Mouse (Mus musculus): ENCODE results near the gene Wasf2. TPM values are rescaled to one million over a fixed set of nuclear protein-coding genes. Genes with fewer than 3 reads are reported as not detected.

Wasf2 gene
- polyA plus RNA-seq, 1 experiment = 97.6 TPM

GRCm38 (mm10) chr4:133211751-133212561 lies 81.7 kb downstream of the Wasf2 start, which contains the start of the genes Cd164l2 and Gpr3:
Gene Cd164l2, plus strand, starts transcription at chr4:133212131.
Gene Gpr3, minus strand, starts transcription at chr4:133212536.
- Histone ChIP-seq H3K27ac (ENCODE audit: insufficient read depth, low read depth, low read length) (no peak within 1 kb of the TSS), H3K36me3 (ENCODE audit: control insufficient read depth, insufficient read depth, low read length) (no peaks in the 10 kb centered on the region), H3K27me3 (ENCODE audit: control insufficient read depth, insufficient read depth, low read length) (peaks cover 2% of the 10 kb centered on the region; the same call in 1 of the 2 replicates), H3K4me3 (ENCODE audit: low read depth, low read length) (peak within 1 kb of the TSS; percentile 70), H3K4me1 (ENCODE audit: control insufficient read depth, insufficient read depth, insufficient read length, low read length) (peaks cover 11% of the 10 kb centered on the region)
- no peak for TF ChIP-seq POLR2A (IDR thresholded peaks at IDR 0.05; ENCODE audit: low read depth, low read length)
- no peak for TF ChIP-seq CTCF (IDR thresholded peaks at IDR 0.05; ENCODE audit: extremely low read depth, insufficient read length, insufficient replicate concordance, low read depth, low read length)
- 4% methylated on average over 48 of the region's 52 CpGs for WGBS

- WGBS = 2% methylated on average over 44 of the region's 44 CpGs
- Histone ChIP-seq H3K4me1 (ENCODE audit: control insufficient read depth, insufficient read depth, insufficient read length, low read length) (peaks cover 11% of the 10 kb centered on the region), H3K36me3 (ENCODE audit: control insufficient read depth, insufficient read depth, low read length) (no peaks in the 10 kb centered on the region), H3K27ac (ENCODE audit: insufficient read depth, low read depth, low read length) (no peak overlapping the region), H3K27me3 (ENCODE audit: control insufficient read depth, insufficient read depth, low read length) (peaks cover 2% of the 10 kb centered on the region; the same call in 1 of the 2 replicates), H3K4me3 (ENCODE audit: low read depth, low read length) (peak overlapping the region; percentile 70)
- TF ChIP-seq POLR2A (IDR thresholded peaks at IDR 0.05; ENCODE audit: low read depth, low read length) (no peak), CTCF (IDR thresholded peaks at IDR 0.05; ENCODE audit: extremely low read depth, insufficient read length, insufficient replicate concordance, low read depth, low read length) (peak; percentile 28; the same call in 1 of the 2 replicates)
Measured at GRCm38 (mm10) chr4:133212562-133213267, 82.4 kb downstream of the Wasf2 start.

- peaks cover 11% of the 10 kb centered on the region for H3K4me1 ChIP-seq (ENCODE audit: control insufficient read depth, insufficient read depth, insufficient read length, low read length)
- peaks cover 2% of the 10 kb centered on the region; the same call in 1 of the 2 replicates for H3K27me3 ChIP-seq (ENCODE audit: control insufficient read depth, insufficient read depth, low read length)
- no peaks in the 10 kb centered on the region for H3K36me3 ChIP-seq (ENCODE audit: control insufficient read depth, insufficient read depth, low read length)
- 3% methylated on average over 9 of the region's 9 CpGs for WGBS
- H3K27ac ChIP-seq (ENCODE audit: insufficient read depth, low read depth, low read length) = no peak overlapping the region
- 0 out of 2 replicates have a peak, but pooled peaks have one; percentile 13 for TF ChIP-seq CTCF (IDR thresholded peaks at IDR 0.05; ENCODE audit: extremely low read depth, insufficient read length, insufficient replicate concordance, low read depth, low read length)
- TF ChIP-seq POLR2A (IDR thresholded peaks at IDR 0.05; ENCODE audit: low read depth, low read length) = no peak
- H3K4me3 ChIP-seq (ENCODE audit: low read depth, low read length) = no peak overlapping the region; the same call in 1 of the 2 replicates
Measured at GRCm38 (mm10) chr4:133213268-133213590, 82.9 kb downstream of the Wasf2 start.

- no peaks in the 10 kb centered on the region for H3K36me3 ChIP-seq (ENCODE audit: control insufficient read depth, insufficient read depth, low read length)
- peaks cover 11% of the 10 kb centered on the region for H3K4me1 ChIP-seq (ENCODE audit: control insufficient read depth, insufficient read depth, insufficient read length, low read length)
- WGBS = 53% methylated on average over 10 of the region's 10 CpGs
- H3K27me3 ChIP-seq (ENCODE audit: control insufficient read depth, insufficient read depth, low read length) = peaks cover 2% of the 10 kb centered on the region; the same call in 1 of the 2 replicates
- no peak overlapping the region for H3K4me3 ChIP-seq (ENCODE audit: low read depth, low read length)
- no peak for TF ChIP-seq CTCF (IDR thresholded peaks at IDR 0.05; ENCODE audit: extremely low read depth, insufficient read length, insufficient replicate concordance, low read depth, low read length)
- TF ChIP-seq POLR2A (IDR thresholded peaks at IDR 0.05; ENCODE audit: low read depth, low read length) = no peak
- H3K27ac ChIP-seq (ENCODE audit: insufficient read depth, low read depth, low read length) = no peak overlapping the region
Measured at GRCm38 (mm10) chr4:133213661-133214060, 83.4 kb downstream of the Wasf2 start.

GRCm38 (mm10) chr4:133217641-133218040 lies 87.3 kb downstream of the Wasf2 start:
- no peak overlapping the region for H3K4me3 ChIP-seq (ENCODE audit: low read depth, low read length)
- peaks cover 11% of the 10 kb centered on the region for H3K4me1 ChIP-seq (ENCODE audit: control insufficient read depth, insufficient read depth, insufficient read length, low read length)
- H3K27ac ChIP-seq (ENCODE audit: insufficient read depth, low read depth, low read length) = no peak overlapping the region
- peak; percentile 84; the same call in 1 of the 2 replicates for TF ChIP-seq CTCF (IDR thresholded peaks at IDR 0.05; ENCODE audit: extremely low read depth, insufficient read length, insufficient replicate concordance, low read depth, low read length)
- TF ChIP-seq POLR2A (IDR thresholded peaks at IDR 0.05; ENCODE audit: low read depth, low read length) = no peak
- WGBS = 9% methylated on average over 5 of the region's 5 CpGs
- H3K36me3 ChIP-seq (ENCODE audit: control insufficient read depth, insufficient read depth, low read length) = no peaks in the 10 kb centered on the region
- H3K27me3 ChIP-seq (ENCODE audit: control insufficient read depth, insufficient read depth, low read length) = no peaks in the 10 kb centered on the region; the same call in 1 of the 2 replicates

GRCm38 (mm10) chr4:133218745-133219144 lies 88.4 kb downstream of the Wasf2 start:
- Histone ChIP-seq H3K27ac (ENCODE audit: insufficient read depth, low read depth, low read length) (no peak overlapping the region), H3K4me3 (ENCODE audit: low read depth, low read length) (no peak overlapping the region), H3K36me3 (ENCODE audit: control insufficient read depth, insufficient read depth, low read length) (no peaks in the 10 kb centered on the region), H3K4me1 (ENCODE audit: control insufficient read depth, insufficient read depth, insufficient read length, low read length) (peaks cover 5% of the 10 kb centered on the region; the same call in 1 of the 2 replicates), H3K27me3 (ENCODE audit: control insufficient read depth, insufficient read depth, low read length) (no peaks in the 10 kb centered on the region)
- TF ChIP-seq CTCF (IDR thresholded peaks at IDR 0.05; ENCODE audit: extremely low read depth, insufficient read length, insufficient replicate concordance, low read depth, low read length) (no peak), POLR2A (IDR thresholded peaks at IDR 0.05; ENCODE audit: low read depth, low read length) (no peak)
- 64% methylated on average over 3 of the region's 3 CpGs for WGBS

All from small intestine, adult 2 months (tissue).